Mouse (Mus musculus) MEL-GATA-1-ER (cell line): Measurements from ENCODE around the gene Klf13.

Source experiments
- DNase-seq: peaks from one replicate; pipeline ENCODE4 v3.0.0-alpha.2; 2012; ENCODE audit warnings: low read depth; ENCODE audit errors: extremely low read depth

Klf13 gene

DNA sequence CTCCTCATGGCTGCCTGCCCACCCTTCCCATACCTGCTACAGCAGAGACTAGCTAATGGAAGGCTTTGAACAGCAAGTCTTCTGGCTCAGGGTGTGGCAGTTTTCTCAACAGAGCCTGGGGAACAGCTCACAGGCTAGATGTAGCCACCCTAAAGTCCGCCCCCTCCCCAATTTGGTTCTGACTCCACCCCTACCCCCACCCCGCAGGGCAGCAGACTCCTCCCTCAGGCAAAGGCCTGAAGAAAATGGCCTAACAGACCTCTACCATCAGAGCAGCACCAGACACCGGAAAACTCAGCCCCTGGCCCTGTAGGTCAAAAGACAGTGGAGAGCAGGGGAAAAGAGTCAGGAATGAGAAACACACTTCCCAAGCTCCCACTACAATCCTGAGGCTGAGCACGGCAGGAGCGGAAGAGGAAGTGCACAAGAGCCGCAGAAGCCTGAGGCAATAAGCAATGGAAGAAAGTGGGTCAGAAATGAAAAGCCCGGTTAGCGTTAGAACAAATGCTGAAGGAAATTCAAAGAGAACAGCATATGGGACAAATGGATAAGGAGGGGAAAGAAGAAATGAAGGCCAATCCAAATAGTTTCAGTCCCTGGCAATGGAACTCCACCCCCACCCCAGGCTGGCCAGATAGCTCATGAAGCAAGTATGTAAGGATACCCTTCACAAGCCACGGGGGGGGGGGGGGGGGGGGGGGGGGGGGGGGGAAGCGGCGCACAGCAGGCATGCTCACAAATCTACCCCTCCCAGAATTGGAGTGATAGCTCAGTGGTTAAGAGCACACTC lies 30.0 kb downstream of the Klf13 start:
- no peak for DNase-seq

DNA sequence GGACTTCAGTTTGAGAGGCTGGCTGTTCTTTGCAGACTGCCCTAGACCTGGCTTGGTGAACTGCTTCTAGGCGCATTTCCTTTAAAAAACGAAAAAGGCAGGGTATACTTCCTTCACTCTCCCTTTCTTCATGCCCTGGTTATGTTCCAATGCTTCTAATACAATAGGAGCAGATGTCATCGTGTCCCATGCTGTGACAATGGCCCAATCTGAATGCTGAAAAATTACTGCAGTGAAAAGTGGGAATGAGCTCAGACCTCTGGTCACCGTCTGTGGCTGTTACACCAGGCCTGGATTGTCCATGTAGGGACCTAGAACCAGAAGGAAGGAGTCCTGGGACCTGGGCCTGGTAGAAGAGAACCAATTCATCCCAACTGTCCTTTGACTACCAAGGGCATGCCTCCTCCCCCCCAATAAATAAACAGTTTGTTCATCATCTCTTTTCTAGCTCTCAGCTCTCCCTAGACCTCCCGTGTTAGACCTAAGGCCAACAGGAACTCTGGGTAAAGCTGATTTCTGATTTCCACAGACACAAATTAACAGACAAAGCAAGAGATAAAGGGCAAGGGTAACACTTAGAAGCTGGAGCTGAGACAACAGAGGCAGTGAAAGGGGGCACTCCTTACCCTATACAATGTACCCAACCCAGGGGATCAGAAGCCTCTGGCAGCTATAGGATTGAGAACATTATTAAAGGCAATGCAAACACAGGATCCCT lies 30.8 kb downstream of the Klf13 start:
- no peak for DNase-seq

GRCm38 (mm10) chr7:63905642-63906041 lies 33.1 kb downstream of the Klf13 start:
- DNase-seq, result no peak

- DNase-seq, result no peak
Measured at GRCm38 (mm10) chr7:63905190-63905589, 33.5 kb downstream of the Klf13 start.

DNA sequence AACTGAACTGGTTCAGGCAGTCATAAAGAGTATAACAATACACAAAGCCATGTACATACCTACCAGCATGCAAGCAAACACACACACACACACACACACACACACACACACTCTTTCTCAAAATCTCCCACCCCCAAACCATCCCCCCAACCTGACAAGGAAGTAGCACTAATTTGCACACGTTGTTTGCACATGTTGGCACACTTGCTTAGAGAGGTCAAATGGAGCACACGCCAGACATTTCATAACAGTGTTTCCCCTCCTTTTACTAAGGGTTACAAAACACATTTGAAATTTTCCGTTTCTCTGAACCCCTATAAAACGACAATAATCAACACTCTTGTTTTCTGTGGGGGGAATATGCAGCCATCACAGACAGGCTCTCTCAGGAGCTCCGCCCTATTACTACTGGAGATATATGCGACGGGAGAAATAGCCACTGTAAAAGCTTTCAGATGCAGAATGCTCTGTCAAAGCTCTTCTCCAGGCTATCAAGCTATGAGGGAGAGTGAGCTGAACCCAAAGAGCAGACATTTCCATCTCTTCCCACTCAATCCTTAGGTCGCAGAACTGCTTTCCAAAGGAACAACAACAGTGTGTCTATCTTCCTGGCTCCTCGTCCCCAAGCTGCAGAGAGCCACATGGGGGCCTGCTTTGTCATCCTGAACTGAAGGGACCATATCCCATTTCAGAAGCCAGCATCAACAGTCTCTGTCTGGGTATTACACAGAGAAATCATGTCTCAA lies 34.9 kb downstream of the Klf13 start:
- DNase-seq, result no peak

- no peak for DNase-seq
Measured at GRCm38 (mm10) chr7:63902604-63903210, 36.0 kb downstream of the Klf13 start.

DNA sequence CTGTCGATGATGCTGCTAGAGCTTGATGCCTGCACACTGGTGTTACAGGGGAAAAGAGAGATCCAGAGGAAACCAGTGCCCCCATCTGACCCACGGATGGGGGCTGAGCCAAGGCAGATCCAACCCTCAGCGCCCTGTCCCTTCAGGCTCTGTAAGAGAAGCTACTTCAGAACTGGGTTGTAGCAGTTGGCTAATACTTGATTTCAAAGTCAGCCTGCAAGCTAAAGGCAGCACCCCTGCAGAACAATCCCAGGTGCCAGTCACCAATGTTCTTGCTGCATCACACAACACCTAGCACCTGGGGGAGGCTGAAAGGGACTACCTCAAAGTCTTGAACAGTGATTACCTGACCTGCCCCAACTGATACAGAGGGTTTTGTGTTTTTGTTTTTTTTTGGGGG lies 36.8 kb downstream of the Klf13 start:
- DNase-seq, result no peak

GRCm38 (mm10) chr7:63901346-63901745 lies 37.4 kb downstream of the Klf13 start:
- no peak for DNase-seq

DNA sequence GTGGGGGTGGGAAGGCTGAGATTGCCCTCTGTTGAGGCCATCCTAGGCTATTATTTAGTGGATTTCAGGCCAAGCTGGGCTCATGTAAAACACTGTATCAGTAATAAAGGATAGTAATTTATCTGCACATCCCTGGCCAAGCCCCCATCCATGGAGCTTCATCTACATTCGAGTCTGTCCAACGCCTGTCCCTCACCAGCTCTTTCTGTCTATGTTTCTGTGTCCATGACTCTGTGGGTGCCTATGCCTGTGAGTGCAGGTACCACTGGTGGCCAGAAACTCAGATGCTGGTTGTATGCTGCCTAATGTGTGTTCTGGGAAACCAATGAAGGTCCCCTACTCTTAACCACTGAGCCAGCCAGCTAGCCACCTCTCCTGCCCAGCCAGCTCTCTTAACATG lies 38.3 kb downstream of the Klf13 start:
- DNase-seq, result no peak

DNA sequence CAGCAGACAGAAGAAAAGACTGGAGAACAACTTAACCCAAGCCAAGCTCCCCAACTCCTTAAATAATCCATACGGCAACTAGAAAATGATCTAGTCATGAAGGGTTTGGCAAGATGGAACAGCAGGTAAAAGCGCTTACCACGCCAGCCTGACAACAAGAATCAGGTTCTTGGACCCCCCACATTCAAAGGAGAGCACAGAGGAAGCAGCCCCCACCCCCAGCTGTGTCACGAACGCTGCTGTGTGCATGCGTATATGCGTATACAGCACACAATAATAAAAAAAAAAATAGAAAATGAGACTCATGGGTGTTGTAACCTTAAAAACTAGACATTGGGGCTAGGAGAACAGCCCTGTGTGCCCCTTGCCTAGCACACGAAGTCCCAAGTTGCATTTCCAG lies 38.8 kb downstream of the Klf13 start:
- DNase-seq, result no peak

- DNase-seq, result no peak
Measured at GRCm38 (mm10) chr7:63898201-63898600, 40.5 kb downstream of the Klf13 start.

GRCm38 (mm10) chr7:63897655-63898054 lies 41.1 kb downstream of the Klf13 start:
- no peak for DNase-seq

GRCm38 (mm10) chr7:63896968-63897468 lies 41.7 kb downstream of the Klf13 start:
- DNase-seq, result peak; percentile 75

DNA sequence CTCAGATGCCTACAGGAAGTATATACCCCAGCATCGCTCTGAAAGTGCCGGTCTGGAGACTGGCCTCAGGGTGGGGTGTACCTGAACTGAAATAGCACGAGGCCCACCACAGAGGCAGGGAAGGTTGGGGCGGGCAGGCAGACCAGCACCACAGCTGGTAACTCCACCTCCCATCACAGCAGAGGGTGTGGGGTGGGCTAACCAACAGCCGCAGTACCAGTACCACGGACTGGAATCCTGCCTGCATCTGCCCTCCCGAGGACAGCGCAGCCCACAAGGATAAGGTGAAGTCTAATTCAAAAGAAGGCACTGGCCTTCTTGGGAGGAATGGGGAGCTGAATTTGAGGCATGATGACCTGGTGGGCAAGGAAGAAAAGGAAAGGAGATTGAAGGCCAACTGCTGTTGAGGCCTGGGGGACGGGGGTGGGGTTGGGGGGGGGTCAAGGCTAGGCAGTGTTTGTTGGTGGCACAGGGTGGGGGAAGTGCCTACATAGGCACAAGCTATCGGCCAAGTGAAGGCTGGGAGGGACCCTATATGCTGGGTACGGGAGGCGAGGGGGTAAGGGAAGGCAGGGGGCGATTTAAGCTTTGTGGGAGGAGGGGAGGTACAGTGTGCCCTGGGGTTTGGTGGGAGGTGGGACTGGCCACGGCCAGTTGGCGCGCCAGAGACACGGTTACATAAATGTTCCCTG lies 42.3 kb downstream of the Klf13 start:
- no peak for DNase-seq

GRCm38 (mm10) chr7:63895223-63895622 lies 43.5 kb downstream of the Klf13 start:
- DNase-seq, result no peak

DNA sequence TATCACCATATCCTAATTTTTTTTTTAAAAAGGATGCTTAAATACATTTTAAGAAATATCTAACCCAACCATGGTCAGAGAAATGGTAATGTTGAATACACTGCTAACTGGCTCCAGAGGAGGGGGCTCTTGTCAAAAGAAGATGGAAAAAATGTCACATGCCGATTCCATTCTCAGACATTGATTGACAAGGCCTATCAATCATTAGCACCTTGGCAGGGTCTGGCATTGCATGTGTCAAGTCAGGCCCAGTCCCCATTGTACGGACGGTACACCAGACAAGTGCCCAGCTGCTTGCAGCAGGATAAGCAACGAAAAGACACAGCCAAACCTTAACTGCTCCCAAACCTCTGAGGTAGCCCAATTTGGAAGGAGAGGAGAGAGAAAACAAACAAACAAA lies 44.1 kb downstream of the Klf13 start:
- no peak for DNase-seq

GRCm38 (mm10) chr7:63893729-63894128 lies 45.0 kb downstream of the Klf13 start:
- DNase-seq, result no peak

DNA sequence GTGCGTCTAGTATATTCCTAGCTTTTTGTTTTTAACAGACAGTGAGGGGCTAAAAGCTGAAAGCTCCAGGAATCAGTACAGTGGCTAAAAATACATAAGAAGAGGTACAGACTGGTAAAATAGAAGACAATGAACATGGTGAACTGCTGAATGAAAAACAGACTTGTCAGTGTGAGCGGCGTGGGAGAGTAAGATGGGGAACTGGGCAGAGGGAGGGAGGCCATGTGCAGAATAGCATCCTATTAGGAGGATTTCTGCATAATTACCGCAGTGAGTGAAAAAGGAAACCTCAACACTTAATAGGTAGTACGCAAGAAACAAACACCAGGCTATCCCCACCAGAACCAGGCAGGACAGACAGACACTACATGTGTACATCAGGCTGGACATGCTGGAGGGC lies 45.5 kb downstream of the Klf13 start:
- no peak for DNase-seq

GRCm38 (mm10) chr7:63891488-63892075 lies 47.1 kb downstream of the Klf13 start:
- DNase-seq, result no peak

DNA sequence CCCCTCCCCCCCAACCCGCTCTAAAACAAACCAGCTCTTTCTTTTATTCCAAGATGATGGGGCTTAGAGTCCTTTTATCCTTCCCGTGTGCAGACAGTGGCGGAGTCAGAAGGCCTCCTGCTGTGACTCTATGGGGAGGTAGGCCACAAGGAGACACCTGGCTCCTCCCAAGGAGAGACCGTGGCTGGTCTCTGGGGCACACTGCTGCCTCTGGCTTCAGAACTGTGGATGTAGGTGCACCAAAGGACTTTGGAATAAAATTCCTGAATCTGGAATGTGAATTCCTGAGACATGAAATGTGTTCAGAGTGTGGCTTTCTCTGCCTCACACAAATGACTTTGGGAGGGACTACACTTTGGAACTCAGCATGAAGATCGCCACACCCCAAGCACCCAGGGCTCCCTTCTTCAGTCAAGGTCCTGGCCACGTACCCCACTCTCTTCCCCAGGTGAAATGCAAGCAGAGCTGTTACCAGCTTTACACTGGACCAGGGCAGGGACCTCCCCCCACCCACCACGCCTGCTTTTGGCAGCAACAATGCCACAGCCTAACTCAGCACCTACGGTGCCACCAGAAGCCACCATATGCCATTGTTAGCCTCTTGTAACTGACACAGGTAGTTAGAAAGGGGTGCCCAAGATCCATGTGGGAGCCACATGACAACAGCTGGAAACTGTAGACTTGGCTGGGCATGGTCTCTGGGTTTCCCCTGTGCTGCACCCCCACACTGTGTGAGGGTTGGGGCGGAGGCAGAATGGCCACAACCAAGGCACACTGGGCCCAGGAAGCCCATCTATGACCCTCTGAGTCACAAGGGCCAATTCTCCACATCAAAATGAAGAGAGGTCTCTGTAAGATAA lies 49.4 kb downstream of the Klf13 start:
- DNase-seq, result no peak
